Comparison of ENCODE assay signal across 11 mouse cellular contexts in genomic region chr11:115188539-115189231, GRCm38 (mm10). TPM values are rescaled to one million over a fixed set of nuclear protein-coding genes. Genes with fewer than 3 reads are reported as not detected.
DNase-seq lines count a peak whose midpoint lies in the region; ATAC-seq and TF ChIP-seq lines count a peak whose summit lies in the region.
"Had no signal": no experiment of that assay in that cellular context is flagged by ENCODE, and none has a peak within 500 bp of the region (broad histone marks: within the 10 kb centered on the region; RNA-seq: fewer than 3 reads in every experiment).

No protein-coding gene starts in this region.

- peaks cover 13% of the 10 kb centered on the region for H3K36me3 ChIP-seq in embryonic facial prominence, embryonic 13.5 days
- peaks cover 17% of the 10 kb centered on the region for H3K36me3 ChIP-seq in embryonic facial prominence, embryonic 10.5 days (replicated peaks)
- peaks cover 5% of the 10 kb centered on the region; the same call in 1 of the 2 replicates for H3K36me3 ChIP-seq in midbrain, embryonic 14.5 days (ENCODE audit: control insufficient read depth, insufficient read depth, low read length)
- peaks cover 4% of the 10 kb centered on the region; the same call in 1 of the 2 replicates for H3K36me3 ChIP-seq in midbrain, postnatal 0 days (ENCODE audit: insufficient read depth, low read length)
- peaks cover 5% of the 10 kb centered on the region for H3K36me3 ChIP-seq in liver, embryonic 15.5 days (replicated peaks)
- H3K36me3 ChIP-seq in stomach, embryonic 15.5 days, result no peaks in the 10 kb centered on the region

- H3K9me3 ChIP-seq in embryonic facial prominence, embryonic 13.5 days, result no peaks in the 10 kb centered on the region
- H3K9me3 ChIP-seq in embryonic facial prominence, embryonic 10.5 days, result no peaks in the 10 kb centered on the region
- H3K9me3 ChIP-seq in midbrain, embryonic 14.5 days (ENCODE audit: control insufficient read depth, low read length), result no peaks in the 10 kb centered on the region
- H3K9me3 ChIP-seq in midbrain, postnatal 0 days (ENCODE audit: low read length), result no peaks in the 10 kb centered on the region
- H3K9me3 ChIP-seq in liver, embryonic 15.5 days (replicated peaks), result no peaks in the 10 kb centered on the region
- H3K9me3 ChIP-seq in stomach, embryonic 15.5 days, result no peaks in the 10 kb centered on the region
- H3K9me3 ChIP-seq: heart, embryonic 10.5 days had no signal

- no peak for TF ChIP-seq CTCF in midbrain, postnatal 0 days (IDR thresholded peaks at IDR 0.05)

- no peaks in the 10 kb centered on the region; the same call in 1 of the 2 replicates for H3K27me3 ChIP-seq in embryonic facial prominence, embryonic 13.5 days
- H3K27me3 ChIP-seq in embryonic facial prominence, embryonic 10.5 days (replicated peaks; ENCODE audit: low read depth, poor library complexity, severe bottlenecking), result no peaks in the 10 kb centered on the region
- no peaks in the 10 kb centered on the region for H3K27me3 ChIP-seq in midbrain, embryonic 14.5 days (ENCODE audit: control insufficient read depth, insufficient read depth, low read length)
- H3K27me3 ChIP-seq in midbrain, postnatal 0 days (ENCODE audit: insufficient read depth, low read length), result no peaks in the 10 kb centered on the region
- no peaks in the 10 kb centered on the region for H3K27me3 ChIP-seq in liver, embryonic 15.5 days
- H3K27me3 ChIP-seq in stomach, embryonic 15.5 days (replicated peaks), result no peaks in the 10 kb centered on the region

- H3K9ac ChIP-seq in embryonic facial prominence, embryonic 13.5 days, result no peak overlapping the region
- H3K9ac ChIP-seq in midbrain, embryonic 14.5 days (replicated peaks; ENCODE audit: low read length), result no peak overlapping the region
- H3K9ac ChIP-seq in midbrain, postnatal 0 days (replicated peaks; ENCODE audit: low read length, poor library complexity, severe bottlenecking), result no peak overlapping the region
- no peak overlapping the region for H3K9ac ChIP-seq in liver, embryonic 15.5 days
- no peak overlapping the region for H3K9ac ChIP-seq in stomach, embryonic 15.5 days

- DNase-seq in embryonic facial prominence, embryonic 10.5 days (ENCODE audit: low spot score), result no peak
- no peak for DNase-seq in midbrain, embryonic 14.5 days
- DNase-seq in midbrain, postnatal 0 days (ENCODE audit: low spot score), result no peak
- no peak for DNase-seq in frontal cortex, postnatal 10 days (ENCODE audit: low spot score in 2 of 2)
- DNase-seq in right cerebral cortex, adult 2 months (ENCODE audit: low spot score in 2 of 2), result no peak
- DNase-seq: cerebellum, postnatal 14 days; kidney, adult 9 months had no signal

- no peak overlapping the region for H3K4me3 ChIP-seq in embryonic facial prominence, embryonic 13.5 days
- H3K4me3 ChIP-seq in embryonic facial prominence, embryonic 10.5 days, result no peak overlapping the region
- no peak overlapping the region for H3K4me3 ChIP-seq in midbrain, embryonic 14.5 days (replicated peaks; ENCODE audit: low read depth, low read length)
- no peak overlapping the region for H3K4me3 ChIP-seq in midbrain, postnatal 0 days (ENCODE audit: low read depth, low read length)
- H3K4me3 ChIP-seq in liver, embryonic 15.5 days (replicated peaks), result peak overlapping the region; percentile 71
- no peak overlapping the region for H3K4me3 ChIP-seq in stomach, embryonic 15.5 days (replicated peaks)

- 85% methylated on average over 13 of the region's 13 CpGs for WGBS in embryonic facial prominence, embryonic 13.5 days
- 87% methylated on average over 13 of the region's 13 CpGs for WGBS in embryonic facial prominence, embryonic 10.5 days
- WGBS in midbrain, embryonic 14.5 days, result 88% methylated on average over 13 of the region's 13 CpGs
- 89% methylated on average over 13 of the region's 13 CpGs for WGBS in midbrain, postnatal 0 days
- 27% methylated on average over 13 of the region's 13 CpGs for WGBS in liver, embryonic 15.5 days (ENCODE audit: insufficient replicate concordance)
- WGBS in stomach, embryonic 15.5 days, result 82% methylated on average over 13 of the region's 13 CpGs

- no peak overlapping the region for H3K27ac ChIP-seq in embryonic facial prominence, embryonic 13.5 days
- H3K27ac ChIP-seq in embryonic facial prominence, embryonic 10.5 days (replicated peaks), result no peak overlapping the region
- H3K27ac ChIP-seq in midbrain, embryonic 14.5 days (replicated peaks; ENCODE audit: low read depth, low read length), result no peak overlapping the region
- no peak overlapping the region for H3K27ac ChIP-seq in midbrain, postnatal 0 days (ENCODE audit: low read depth, low read length)
- H3K27ac ChIP-seq in liver, embryonic 15.5 days (replicated peaks), result peak overlapping the region; percentile 70
- H3K27ac ChIP-seq in stomach, embryonic 15.5 days, result 0 out of 2 replicates have a peak overlapping the region, but pooled peaks have one; percentile 13

- no peak for ATAC-seq in embryonic facial prominence, embryonic 13.5 days (ENCODE audit: insufficient number of reproducible peaks, insufficient read depth, low FRiP score, low TSS enrichment, low read depth)
- no peak for ATAC-seq in midbrain, embryonic 14.5 days (ENCODE audit: low FRiP score, low TSS enrichment)
- ATAC-seq in midbrain, postnatal 0 days (ENCODE audit: low FRiP score), result no peak
- no peak for ATAC-seq in liver, embryonic 15.5 days (ENCODE audit: insufficient read depth)
- ATAC-seq in stomach, embryonic 15.5 days (ENCODE audit: insufficient read depth, low FRiP score, low read depth), result no peak

- peaks cover 18% of the 10 kb centered on the region for H3K4me1 ChIP-seq in embryonic facial prominence, embryonic 13.5 days
- peaks cover 32% of the 10 kb centered on the region for H3K4me1 ChIP-seq in embryonic facial prominence, embryonic 10.5 days
- H3K4me1 ChIP-seq in midbrain, embryonic 14.5 days (ENCODE audit: control insufficient read depth, insufficient read depth, low read length), result peaks cover 16% of the 10 kb centered on the region
- 0 out of 2 replicates have a peak, but pooled peaks cover 5% of the 10 kb centered on the region for H3K4me1 ChIP-seq in midbrain, postnatal 0 days (ENCODE audit: insufficient read depth, low read length)
- H3K4me1 ChIP-seq in liver, embryonic 15.5 days (replicated peaks), result peaks cover 56% of the 10 kb centered on the region
- H3K4me1 ChIP-seq in stomach, embryonic 15.5 days, result peaks cover 21% of the 10 kb centered on the region

- peak overlapping the region; percentile 92; the same call in 1 of the 2 replicates for H3K4me2 ChIP-seq in embryonic facial prominence, embryonic 13.5 days
- 0 out of 2 replicates have a peak overlapping the region, but pooled peaks have one; percentile 68 for H3K4me2 ChIP-seq in midbrain, embryonic 14.5 days (ENCODE audit: low read length)
- H3K4me2 ChIP-seq in midbrain, postnatal 0 days (ENCODE audit: low read depth, low read length, poor library complexity, severe bottlenecking), result no peak overlapping the region
- H3K4me2 ChIP-seq in liver, embryonic 15.5 days, result peak overlapping the region; percentile 94
- H3K4me2 ChIP-seq in stomach, embryonic 15.5 days, result peak overlapping the region; percentile 93; the same call in 1 of the 2 replicates

RNA-seq across cellular contexts. Expression of gene Nat9, which starts 1.0 kb away (rescaled TPM):
- 21.2 and 23.9 TPM in 2 replicates for polyA plus RNA-seq in embryonic facial prominence, embryonic 13.5 days (2015; fragmentation: Nextera tagmentation; extraction: Ambion mirVana)
- polyA plus RNA-seq in embryonic facial prominence, embryonic 10.5 days (2016; fragmentation: Nextera tagmentation; extraction: Ambion mirVana), result 18.2 and 18.4 TPM in 2 replicates
- 17.4 and 21.2 TPM in 2 replicates for polyA plus RNA-seq in midbrain, embryonic 14.5 days (2014; fragmentation: Nextera tagmentation; extraction: Ambion mirVana)
- total RNA-seq in midbrain, postnatal 0 days (2014; rRNA removed), result 13.0 and 19.3 TPM in 2 replicates
- 17.5 and 20.1 TPM in 2 replicates for polyA plus RNA-seq in midbrain, postnatal 0 days (2015; fragmentation: Nextera tagmentation; extraction: Ambion mirVana)
- 9.9 and 11.6 TPM in 2 replicates for polyA plus RNA-seq in liver, embryonic 15.5 days (2015; fragmentation: Nextera tagmentation; extraction: Ambion mirVana)
- polyA plus RNA-seq in stomach, embryonic 15.5 days (2015; fragmentation: Nextera tagmentation; extraction: Ambion mirVana), result 23.2 and 24.0 TPM in 2 replicates

RNA-seq across cellular contexts. Expression of gene Tmem104, which starts 1.4 kb away (rescaled TPM):
- 11.9 and 13.9 TPM in 2 replicates for polyA plus RNA-seq in embryonic facial prominence, embryonic 13.5 days (2015; fragmentation: Nextera tagmentation; extraction: Ambion mirVana)
- polyA plus RNA-seq in embryonic facial prominence, embryonic 10.5 days (2016; fragmentation: Nextera tagmentation; extraction: Ambion mirVana), result 10.1 and 10.3 TPM in 2 replicates
- polyA plus RNA-seq in midbrain, embryonic 14.5 days (2014; fragmentation: Nextera tagmentation; extraction: Ambion mirVana), result 10.9 and 14.9 TPM in 2 replicates
- total RNA-seq in midbrain, postnatal 0 days (2014; rRNA removed), result 7.8 and 8.5 TPM in 2 replicates
- polyA plus RNA-seq in midbrain, postnatal 0 days (2015; fragmentation: Nextera tagmentation; extraction: Ambion mirVana), result 12.2 and 12.9 TPM in 2 replicates
- polyA plus RNA-seq in liver, embryonic 15.5 days (2015; fragmentation: Nextera tagmentation; extraction: Ambion mirVana), result 5.1 and 6.0 TPM in 2 replicates
- 9.3 and 11.5 TPM in 2 replicates for polyA plus RNA-seq in stomach, embryonic 15.5 days (2015; fragmentation: Nextera tagmentation; extraction: Ambion mirVana)

RNA-seq across cellular contexts. Expression of gene Slc9a3r1, which starts 25.5 kb away (rescaled TPM):
- polyA plus RNA-seq in embryonic facial prominence, embryonic 13.5 days (2015; fragmentation: Nextera tagmentation; extraction: Ambion mirVana), result 28.3 and 36.0 TPM in 2 replicates
- polyA plus RNA-seq in embryonic facial prominence, embryonic 10.5 days (2016; fragmentation: Nextera tagmentation; extraction: Ambion mirVana), result 39.2 and 42.5 TPM in 2 replicates
- 44.3 and 46.6 TPM in 2 replicates for polyA plus RNA-seq in midbrain, embryonic 14.5 days (2014; fragmentation: Nextera tagmentation; extraction: Ambion mirVana)
- 53.3 and 57.3 TPM in 2 replicates for total RNA-seq in midbrain, postnatal 0 days (2014; rRNA removed)
- polyA plus RNA-seq in midbrain, postnatal 0 days (2015; fragmentation: Nextera tagmentation; extraction: Ambion mirVana), result 65.4 and 72.9 TPM in 2 replicates
- 76.4 and 82.1 TPM in 2 replicates for polyA plus RNA-seq in liver, embryonic 15.5 days (2015; fragmentation: Nextera tagmentation; extraction: Ambion mirVana)
- polyA plus RNA-seq in stomach, embryonic 15.5 days (2015; fragmentation: Nextera tagmentation; extraction: Ambion mirVana), result 142 and 144 TPM in 2 replicates

RNA-seq across cellular contexts. Expression of gene Cd300lf, which starts 54.9 kb away (rescaled TPM):
- 0.38 and 0.56 TPM in 2 replicates for polyA plus RNA-seq in embryonic facial prominence, embryonic 13.5 days (2015; fragmentation: Nextera tagmentation; extraction: Ambion mirVana)
- 0.19 TPM in 1 of 2 replicates, not detected in the other for polyA plus RNA-seq in embryonic facial prominence, embryonic 10.5 days (2016; fragmentation: Nextera tagmentation; extraction: Ambion mirVana)
- not detected in 2 replicates for polyA plus RNA-seq in midbrain, embryonic 14.5 days (2014; fragmentation: Nextera tagmentation; extraction: Ambion mirVana)
- total RNA-seq in midbrain, postnatal 0 days (2014; rRNA removed), result 0.16 and 0.42 TPM in 2 replicates
- 0.09 and 0.10 TPM in 2 replicates for polyA plus RNA-seq in midbrain, postnatal 0 days (2015; fragmentation: Nextera tagmentation; extraction: Ambion mirVana)
- 4.5 and 4.8 TPM in 2 replicates for polyA plus RNA-seq in liver, embryonic 15.5 days (2015; fragmentation: Nextera tagmentation; extraction: Ambion mirVana)
- polyA plus RNA-seq in stomach, embryonic 15.5 days (2015; fragmentation: Nextera tagmentation; extraction: Ambion mirVana), result 2.1 and 2.6 TPM in 2 replicates

Comparison
In these comparisons a context has a peak if more than half of its experiments do, and no peak if none do; other contexts are left out.
1. H3K27ac ChIP-seq: peak in liver, embryonic 15.5 days (single experiment) and stomach, embryonic 15.5 days (single experiment); none in embryonic facial prominence, embryonic 13.5 days (single experiment), embryonic facial prominence, embryonic 10.5 days (single experiment), midbrain, embryonic 14.5 days (single experiment) and midbrain, postnatal 0 days (single experiment).